Mouse (Mus musculus): ENCODE measurements around the gene Elf5. TPM values are rescaled to one million over a fixed set of nuclear protein-coding genes. Genes with fewer than 3 reads are reported as not detected.

Gene Elf5
- polyA plus RNA-seq, 1 experiment from 2014 or later = not detected

DNA sequence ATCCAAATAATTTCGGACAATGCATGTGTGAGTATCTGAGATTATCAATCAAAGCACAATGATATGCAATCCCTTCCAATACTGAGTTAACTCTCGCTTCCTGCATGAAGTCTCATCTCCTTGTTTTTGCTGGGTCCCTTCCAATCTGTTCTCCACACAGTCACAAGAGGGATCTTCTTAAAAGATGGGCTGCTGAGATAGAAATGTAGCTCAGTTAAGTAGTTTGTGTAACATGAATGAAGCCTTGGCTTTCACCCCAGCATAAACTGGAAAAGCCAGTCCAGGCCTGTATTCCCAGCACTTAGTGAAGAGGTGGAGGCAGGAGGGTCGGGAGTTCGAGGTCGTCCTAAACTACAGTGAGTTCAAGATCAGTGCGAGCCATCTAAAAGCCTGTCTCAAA, 34.8 kb downstream of the Elf5 start:
- Histone ChIP-seq H3K9ac (ENCODE audit: low read depth, low read length) (no peak overlapping the region), H3K36me3 (ENCODE audit: control insufficient read depth, insufficient read depth, low read length) (no peaks in the 10 kb centered on the region), H3K27me3 (replicated peaks; ENCODE audit: control insufficient read depth, insufficient read depth, low read length) (no peaks in the 10 kb centered on the region; the same call in 1 of the 2 replicates), H3K9me3 (ENCODE audit: control insufficient read depth, low read length) (no peaks in the 10 kb centered on the region), H3K4me3 (ENCODE audit: low read depth, low read length) (no peak overlapping the region), H3K4me2 (no peak overlapping the region), H3K27ac (ENCODE audit: low read depth, low read length) (no peak overlapping the region), H3K4me1 (replicated peaks; ENCODE audit: control insufficient read depth, insufficient read depth, low read length) (no peaks in the 10 kb centered on the region)
- WGBS = 84% methylated on average over 6 of the region's 6 CpGs
- DNase-seq (ENCODE audit: low spot score) (no peak), ATAC-seq (replicated peaks; ENCODE audit: low FRiP score) (no peak)

- no peak overlapping the region for H3K9ac ChIP-seq (ENCODE audit: low read depth, low read length)
- ATAC-seq (replicated peaks; ENCODE audit: low FRiP score) (no peak), DNase-seq (ENCODE audit: low spot score) (no peak)
- 50% methylated on average over 14 of the region's 14 CpGs for WGBS
- no peaks in the 10 kb centered on the region for H3K9me3 ChIP-seq (ENCODE audit: control insufficient read depth, low read length)
- peaks cover 7% of the 10 kb centered on the region for H3K36me3 ChIP-seq (ENCODE audit: control insufficient read depth, insufficient read depth, low read length)
- H3K27me3 ChIP-seq (replicated peaks; ENCODE audit: control insufficient read depth, insufficient read depth, low read length) = no peaks in the 10 kb centered on the region
- H3K4me1 ChIP-seq (replicated peaks; ENCODE audit: control insufficient read depth, insufficient read depth, low read length) = no peaks in the 10 kb centered on the region
- no peak overlapping the region for H3K27ac ChIP-seq (ENCODE audit: low read depth, low read length)
- H3K4me3 ChIP-seq (ENCODE audit: low read depth, low read length) = no peak overlapping the region
- H3K4me2 ChIP-seq = no peak overlapping the region
Measured at GRCm38 (mm10) chr2:103448947-103449560, 37.6 kb downstream of the Elf5 start.

- ATAC-seq (replicated peaks; ENCODE audit: low FRiP score) (no peak), DNase-seq (ENCODE audit: low spot score) (no peak)
- H3K4me2 ChIP-seq = no peak overlapping the region
- 84% methylated on average over 7 of the region's 7 CpGs for WGBS
- no peak overlapping the region for H3K27ac ChIP-seq (ENCODE audit: low read depth, low read length)
- peaks cover 15% of the 10 kb centered on the region for H3K36me3 ChIP-seq (ENCODE audit: control insufficient read depth, insufficient read depth, low read length)
- no peaks in the 10 kb centered on the region for H3K9me3 ChIP-seq (ENCODE audit: control insufficient read depth, low read length)
- H3K4me3 ChIP-seq (ENCODE audit: low read depth, low read length) = no peak overlapping the region
- no peak overlapping the region for H3K9ac ChIP-seq (ENCODE audit: low read depth, low read length)
- H3K27me3 ChIP-seq (replicated peaks; ENCODE audit: control insufficient read depth, insufficient read depth, low read length) = no peaks in the 10 kb centered on the region
- H3K4me1 ChIP-seq (replicated peaks; ENCODE audit: control insufficient read depth, insufficient read depth, low read length) = no peaks in the 10 kb centered on the region
Measured at GRCm38 (mm10) chr2:103449813-103450212, 38.3 kb downstream of the Elf5 start.

DNA sequence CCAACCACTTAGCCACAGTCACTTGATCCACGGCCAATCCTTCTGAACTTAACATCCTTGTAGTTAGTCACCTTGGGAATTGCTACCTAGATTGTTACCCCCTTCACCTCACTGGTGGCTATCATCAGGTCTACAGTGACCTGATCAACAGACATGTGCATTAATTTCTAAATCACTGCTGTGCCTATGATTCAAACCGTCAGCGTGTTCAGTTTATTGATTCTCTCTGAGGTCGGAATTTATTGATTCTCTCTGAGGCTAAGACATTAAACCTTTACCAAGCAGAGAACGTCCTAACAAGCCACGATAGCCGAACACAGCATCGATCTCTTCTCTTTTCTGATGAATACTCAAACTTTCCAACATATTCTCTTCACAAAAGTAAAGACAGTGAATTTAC, 38.8 kb downstream of the Elf5 start:
- no peak for ATAC-seq (replicated peaks; ENCODE audit: low FRiP score)
- Histone ChIP-seq H3K9ac (ENCODE audit: low read depth, low read length) (no peak overlapping the region), H3K9me3 (ENCODE audit: control insufficient read depth, low read length) (no peaks in the 10 kb centered on the region), H3K4me2 (no peak overlapping the region), H3K27me3 (replicated peaks; ENCODE audit: control insufficient read depth, insufficient read depth, low read length) (no peaks in the 10 kb centered on the region), H3K4me1 (replicated peaks; ENCODE audit: control insufficient read depth, insufficient read depth, low read length) (no peaks in the 10 kb centered on the region), H3K4me3 (ENCODE audit: low read depth, low read length) (no peak overlapping the region), H3K27ac (ENCODE audit: low read depth, low read length) (no peak overlapping the region), H3K36me3 (ENCODE audit: control insufficient read depth, insufficient read depth, low read length) (peaks cover 19% of the 10 kb centered on the region)
- 72% methylated on average over 8 of the region's 8 CpGs for WGBS
- DNase-seq (ENCODE audit: low spot score) = no peak

- 89% methylated on average over 5 of the region's 5 CpGs for WGBS
- Histone ChIP-seq H3K27me3 (replicated peaks; ENCODE audit: control insufficient read depth, insufficient read depth, low read length) (no peaks in the 10 kb centered on the region), H3K36me3 (ENCODE audit: control insufficient read depth, insufficient read depth, low read length) (peaks cover 24% of the 10 kb centered on the region)
Measured at GRCm38 (mm10) chr2:103452550-103452949, 41.1 kb downstream of the Elf5 start.

GRCm38 (mm10) chr2:103455748-103456147, 44.3 kb downstream of the Elf5 start:
- Histone ChIP-seq H3K36me3 (ENCODE audit: control insufficient read depth, insufficient read depth, low read length) (peaks cover 45% of the 10 kb centered on the region), H3K4me2 (no peak overlapping the region), H3K9me3 (ENCODE audit: control insufficient read depth, low read length) (no peaks in the 10 kb centered on the region), H3K27ac (ENCODE audit: low read depth, low read length) (no peak overlapping the region), H3K9ac (ENCODE audit: low read depth, low read length) (no peak overlapping the region), H3K4me1 (replicated peaks; ENCODE audit: control insufficient read depth, insufficient read depth, low read length) (0 out of 2 replicates have a peak, but pooled peaks cover 3% of the 10 kb centered on the region), H3K4me3 (ENCODE audit: low read depth, low read length) (no peak overlapping the region), H3K27me3 (replicated peaks; ENCODE audit: control insufficient read depth, insufficient read depth, low read length) (no peaks in the 10 kb centered on the region)
- no peak for ATAC-seq (replicated peaks; ENCODE audit: low FRiP score)
- no peak for DNase-seq (ENCODE audit: low spot score)
- 95% methylated on average over 7 of the region's 7 CpGs for WGBS

More at GRCm38 (mm10) chr2:103452550-103452949, 41.1 kb downstream of the Elf5 start:
- DNase-seq (ENCODE audit: low spot score) (no peak), ATAC-seq (replicated peaks; ENCODE audit: low FRiP score) (no peak)
- Histone ChIP-seq H3K27ac (ENCODE audit: low read depth, low read length) (no peak overlapping the region), H3K4me3 (ENCODE audit: low read depth, low read length) (no peak overlapping the region), H3K4me1 (replicated peaks; ENCODE audit: control insufficient read depth, insufficient read depth, low read length) (no peaks in the 10 kb centered on the region), H3K9ac (ENCODE audit: low read depth, low read length) (no peak overlapping the region), H3K9me3 (ENCODE audit: control insufficient read depth, low read length) (no peaks in the 10 kb centered on the region), H3K4me2 (no peak overlapping the region)

DNA sequence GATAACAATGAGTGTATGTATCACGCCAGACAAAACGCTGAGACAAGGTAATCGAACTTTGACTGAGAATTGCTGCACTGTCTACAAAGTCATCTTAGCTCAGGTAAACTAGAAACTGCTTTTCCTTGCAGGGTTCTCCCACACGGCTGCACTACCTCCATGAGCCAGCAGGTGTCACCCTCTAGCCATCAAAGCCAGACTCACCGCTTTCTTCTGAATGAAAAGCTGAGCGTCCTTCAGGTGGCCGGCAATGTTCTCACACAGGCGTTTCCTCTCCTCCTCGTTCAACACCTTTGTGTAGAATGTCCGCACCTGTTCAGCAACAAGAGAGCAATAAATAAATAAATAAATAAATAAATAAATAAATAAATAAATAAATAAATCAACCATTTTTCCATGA, 45.2 kb downstream of the Elf5 start:
- Histone ChIP-seq H3K36me3 (ENCODE audit: control insufficient read depth, insufficient read depth, low read length) (peaks cover 51% of the 10 kb centered on the region), H3K27me3 (replicated peaks; ENCODE audit: control insufficient read depth, insufficient read depth, low read length) (no peaks in the 10 kb centered on the region), H3K4me2 (no peak overlapping the region), H3K4me1 (replicated peaks; ENCODE audit: control insufficient read depth, insufficient read depth, low read length) (0 out of 2 replicates have a peak, but pooled peaks cover 3% of the 10 kb centered on the region), H3K4me3 (ENCODE audit: low read depth, low read length) (no peak overlapping the region), H3K27ac (ENCODE audit: low read depth, low read length) (no peak overlapping the region), H3K9ac (ENCODE audit: low read depth, low read length) (no peak overlapping the region), H3K9me3 (ENCODE audit: control insufficient read depth, low read length) (no peaks in the 10 kb centered on the region)
- 24% methylated on average over 10 of the region's 10 CpGs for WGBS
- ATAC-seq (replicated peaks; ENCODE audit: low FRiP score) = peak; percentile 8; the same call in 1 of the 2 replicates
- peak; percentile 76 for DNase-seq (ENCODE audit: low spot score)

DNA sequence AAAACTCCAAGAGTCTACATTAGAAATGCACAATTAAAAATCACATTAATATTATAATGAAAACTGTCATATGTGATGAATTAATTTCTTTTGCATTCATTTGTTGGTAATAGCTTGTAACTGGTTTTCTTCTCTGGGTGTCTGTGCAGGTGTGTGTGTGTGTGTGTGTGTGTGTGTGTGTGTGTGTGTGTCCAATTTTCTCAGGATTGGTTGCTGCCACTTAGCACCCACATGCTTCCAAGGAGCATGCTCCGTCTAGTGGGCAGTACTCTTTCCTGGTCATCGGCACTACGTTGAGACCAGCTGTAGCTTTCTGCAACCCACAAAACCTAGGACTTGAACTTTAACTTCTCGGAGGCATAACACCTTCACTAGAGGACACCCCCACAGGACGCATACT, 45.6 kb downstream of the Elf5 start:
- Histone ChIP-seq H3K27ac (ENCODE audit: low read depth, low read length) (no peak overlapping the region), H3K9me3 (ENCODE audit: control insufficient read depth, low read length) (no peaks in the 10 kb centered on the region), H3K36me3 (ENCODE audit: control insufficient read depth, insufficient read depth, low read length) (peaks cover 52% of the 10 kb centered on the region), H3K4me1 (replicated peaks; ENCODE audit: control insufficient read depth, insufficient read depth, low read length) (0 out of 2 replicates have a peak, but pooled peaks cover 3% of the 10 kb centered on the region), H3K27me3 (replicated peaks; ENCODE audit: control insufficient read depth, insufficient read depth, low read length) (no peaks in the 10 kb centered on the region), H3K9ac (ENCODE audit: low read depth, low read length) (no peak overlapping the region), H3K4me3 (ENCODE audit: low read depth, low read length) (no peak overlapping the region), H3K4me2 (no peak overlapping the region)
- DNase-seq (ENCODE audit: low spot score) = no peak
- no peak for ATAC-seq (replicated peaks; ENCODE audit: low FRiP score)
- 89% methylated on average over 5 of the region's 5 CpGs for WGBS

DNA sequence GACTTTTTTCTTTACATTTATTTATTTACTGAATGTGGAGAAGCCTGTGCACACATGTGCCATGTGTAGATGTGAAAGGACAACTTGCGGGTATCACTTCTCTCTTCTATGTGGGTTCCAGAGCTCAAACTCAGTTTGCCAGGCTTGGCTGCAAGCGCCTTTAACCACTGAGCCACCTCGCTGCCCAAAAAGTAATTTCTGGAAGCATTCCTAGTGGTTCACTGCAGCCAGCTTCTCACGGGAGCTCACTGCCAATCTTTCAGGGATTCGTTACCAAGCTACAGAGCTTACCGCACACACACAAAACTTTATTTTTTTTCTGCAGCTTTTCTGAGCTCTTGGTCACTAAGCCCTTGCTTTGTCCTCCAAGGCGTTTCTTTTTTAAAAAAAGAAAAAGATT, 46.1 kb downstream of the Elf5 start:
- Histone ChIP-seq H3K4me1 (replicated peaks; ENCODE audit: control insufficient read depth, insufficient read depth, low read length) (0 out of 2 replicates have a peak, but pooled peaks cover 3% of the 10 kb centered on the region), H3K4me3 (ENCODE audit: low read depth, low read length) (no peak overlapping the region), H3K9ac (ENCODE audit: low read depth, low read length) (no peak overlapping the region), H3K36me3 (ENCODE audit: control insufficient read depth, insufficient read depth, low read length) (peaks cover 58% of the 10 kb centered on the region), H3K4me2 (no peak overlapping the region), H3K9me3 (ENCODE audit: control insufficient read depth, low read length) (no peaks in the 10 kb centered on the region), H3K27me3 (replicated peaks; ENCODE audit: control insufficient read depth, insufficient read depth, low read length) (no peaks in the 10 kb centered on the region), H3K27ac (ENCODE audit: low read depth, low read length) (no peak overlapping the region)
- no peak for DNase-seq (ENCODE audit: low spot score)
- no peak for ATAC-seq (replicated peaks; ENCODE audit: low FRiP score)
- WGBS = 93% methylated on average over 7 of the region's 7 CpGs
